Mouse (Mus musculus): ENCODE results near the gene Ctf1. TPM values are rescaled to one million over a fixed set of nuclear protein-coding genes. Genes with fewer than 3 reads are reported as not detected.
A peak's percentile ranks its signal among the peaks of the same experiment; 100 is the strongest.

Gene Ctf1
- polyA plus RNA-seq, 1 experiment from 2014 or later, result 5.5 TPM

DNA sequence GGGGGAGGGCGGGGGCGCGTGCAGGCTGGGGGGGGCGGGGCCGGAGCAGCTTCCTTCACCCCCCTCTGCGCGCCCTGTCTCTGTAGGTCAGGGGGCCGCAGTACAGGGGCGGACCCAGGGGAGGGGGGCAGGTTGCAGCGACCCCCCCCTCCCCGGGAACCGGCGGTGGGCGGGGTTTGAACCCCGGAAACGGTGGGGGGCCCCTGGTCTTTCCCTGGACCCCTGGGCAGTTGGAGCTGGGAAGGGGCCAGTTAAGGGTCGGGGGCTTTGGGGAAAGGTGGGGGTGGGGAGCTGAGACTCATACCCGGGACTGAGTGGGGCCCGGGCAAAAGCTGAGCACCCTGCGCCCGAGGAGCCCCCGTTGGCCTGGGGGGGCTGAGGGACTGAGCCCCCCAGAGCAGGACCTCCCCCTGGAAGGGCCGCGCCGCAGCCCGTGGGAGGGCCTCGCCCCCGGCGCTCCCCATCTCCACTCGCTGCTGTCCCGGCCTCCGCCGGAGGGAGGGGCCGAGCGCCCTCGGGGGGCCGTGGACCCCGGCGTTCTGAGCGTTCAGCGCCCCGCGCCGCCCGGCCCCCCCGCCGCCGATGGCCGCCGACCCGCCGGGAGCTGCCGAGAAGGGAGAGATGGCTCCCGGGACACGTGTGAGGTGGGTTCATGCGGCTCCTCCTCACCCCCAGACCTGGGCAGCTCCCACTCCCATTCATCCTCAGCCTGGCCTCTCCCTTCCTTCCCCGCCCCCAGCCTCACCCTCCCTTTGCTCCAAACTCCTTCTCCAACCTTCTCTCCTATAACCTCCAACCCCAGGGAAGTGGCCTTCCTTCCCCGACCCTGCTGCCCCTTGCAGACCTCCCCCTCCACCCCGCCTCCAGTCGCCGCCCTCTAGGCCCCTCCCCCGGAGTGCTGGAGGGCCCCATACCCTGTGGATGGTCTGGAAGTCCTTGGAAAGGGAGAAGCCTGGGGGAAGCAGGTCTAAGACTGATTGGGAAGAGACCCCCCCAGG lies 34.3 kb downstream of the Ctf1 start:
- peak overlapping the region; percentile 92 for H3K27ac ChIP-seq (replicated peaks)
- peak overlapping the region; percentile 85 for H3K4me2 ChIP-seq (replicated peaks)
- peak; percentile 16 for ATAC-seq (ENCODE audit: low FRiP score, low read depth)
- under 1% methylated on average over 35 of the region's 62 CpGs for WGBS
- peaks cover 40% of the 10 kb centered on the region for H3K36me3 ChIP-seq
- H3K27me3 ChIP-seq, result no peaks in the 10 kb centered on the region
- H3K4me1 ChIP-seq, result peaks cover 21% of the 10 kb centered on the region
- H3K9me3 ChIP-seq, result no peaks in the 10 kb centered on the region
- H3K9ac ChIP-seq (replicated peaks), result peak overlapping the region; percentile 97
- peak overlapping the region; percentile 93 for H3K4me3 ChIP-seq

DNA sequence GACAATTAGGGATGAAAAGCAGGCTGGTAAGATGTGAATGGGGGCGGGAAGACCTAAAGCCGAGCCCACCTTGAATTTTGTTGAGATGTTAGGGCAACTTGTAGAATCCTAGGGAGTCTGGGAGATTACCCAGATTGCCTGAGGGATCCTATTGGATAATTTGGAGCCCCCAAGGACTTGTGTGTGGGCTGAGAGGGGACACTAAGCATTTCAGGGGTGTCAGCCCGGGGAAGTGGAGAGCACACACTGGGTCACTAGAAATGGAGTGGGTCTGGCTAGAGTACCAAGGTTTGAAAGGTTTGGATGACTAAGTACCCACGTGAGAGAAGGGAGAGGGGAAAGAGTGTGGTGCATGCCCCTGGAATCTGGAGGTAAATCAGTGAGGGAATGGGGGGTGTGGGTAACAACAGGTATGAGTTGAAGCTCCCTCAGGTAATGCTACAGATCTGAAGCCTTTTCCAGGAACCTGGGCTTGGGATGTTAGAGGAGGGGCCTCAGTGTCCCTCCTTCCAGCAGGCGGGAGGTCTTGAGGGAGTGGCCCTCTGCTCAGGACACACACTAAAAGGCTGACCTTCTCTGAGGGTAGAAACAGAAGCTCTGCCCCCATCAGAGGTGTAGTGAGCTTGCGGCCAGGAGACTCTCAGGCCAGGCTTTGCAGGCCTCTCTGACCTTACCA lies 35.2 kb downstream of the Ctf1 start:
- WGBS, result 32% methylated on average over 6 of the region's 6 CpGs

GRCm38 (mm10) chr7:127748235-127748560 lies 35.7 kb downstream of the Ctf1 start:
- Histone ChIP-seq H3K9ac (replicated peaks) (no peak overlapping the region; the same call in 1 of the 2 replicates), H3K36me3 (peaks cover 54% of the 10 kb centered on the region), H3K4me1 (peaks cover 21% of the 10 kb centered on the region), H3K9me3 (no peaks in the 10 kb centered on the region), H3K4me3 (peak overlapping the region; percentile 93), H3K27me3 (no peaks in the 10 kb centered on the region), H3K27ac (replicated peaks) (no peak overlapping the region), H3K4me2 (replicated peaks) (peak overlapping the region; percentile 85)
- no peak for ATAC-seq (ENCODE audit: low FRiP score, low read depth)
- 91% methylated on average over 28 of the region's 28 CpGs for WGBS

More for the DNA sequence above, 35.2 kb downstream of the Ctf1 start:
- Histone ChIP-seq H3K36me3 (peaks cover 49% of the 10 kb centered on the region), H3K9ac (replicated peaks) (peak overlapping the region; percentile 97), H3K4me3 (peak overlapping the region; percentile 93), H3K4me1 (peaks cover 21% of the 10 kb centered on the region), H3K4me2 (replicated peaks) (peak overlapping the region; percentile 85), H3K27ac (replicated peaks) (peak overlapping the region; percentile 92), H3K9me3 (no peaks in the 10 kb centered on the region), H3K27me3 (no peaks in the 10 kb centered on the region)
- ATAC-seq (ENCODE audit: low FRiP score, low read depth), result no peak

DNA sequence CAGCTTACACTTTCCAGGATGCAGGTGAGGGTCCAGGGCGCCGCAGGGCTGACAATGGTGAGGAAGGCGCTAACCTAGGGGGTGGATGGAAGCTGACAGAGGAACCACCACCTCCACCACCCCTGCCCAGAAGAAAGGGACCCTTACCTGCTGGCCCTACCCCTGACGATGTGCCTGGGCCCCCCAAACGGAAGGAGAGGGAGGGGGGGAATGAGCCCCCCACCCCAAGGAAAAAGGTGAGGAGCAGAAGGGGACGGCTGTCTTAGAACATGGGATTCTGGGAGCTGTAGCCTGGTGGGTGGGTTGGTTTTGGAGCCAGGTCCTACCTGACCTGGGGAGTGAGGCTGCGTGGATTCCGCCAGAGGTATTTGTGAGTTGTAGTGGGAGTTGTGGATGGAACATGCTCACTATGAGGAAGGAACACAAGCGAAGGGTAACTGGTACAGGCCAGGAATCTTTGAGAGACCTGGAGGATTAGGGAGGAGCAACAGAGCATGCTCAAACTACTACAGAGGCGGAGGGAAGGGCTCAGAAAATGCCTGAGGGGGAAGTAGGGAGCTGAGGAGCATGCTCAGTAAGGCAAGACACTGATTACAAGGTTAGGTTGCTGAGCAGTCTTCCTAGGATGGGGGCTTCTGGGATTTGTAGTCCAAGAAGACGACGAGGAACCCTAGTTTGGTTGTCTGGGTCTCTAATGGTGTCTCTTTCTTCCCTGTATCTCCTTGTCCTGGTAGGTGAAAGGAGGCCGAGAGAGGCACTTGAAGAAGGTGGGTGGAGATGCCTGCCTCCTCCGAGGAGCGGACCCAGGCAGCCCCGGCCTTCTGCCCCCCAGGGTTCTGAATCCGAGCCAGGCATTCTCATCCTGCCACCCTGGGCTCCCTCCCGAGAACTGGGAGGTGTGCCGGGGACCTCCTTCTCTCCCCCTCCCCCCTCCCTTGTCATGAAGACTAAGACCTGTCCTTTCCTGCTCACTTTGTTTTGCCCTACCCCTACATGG lies 37.9 kb downstream of the Ctf1 start:
- no peak overlapping the region; the same call in 1 of the 2 replicates for H3K9ac ChIP-seq (replicated peaks)
- no peak for ATAC-seq (ENCODE audit: low FRiP score, low read depth)
- H3K4me3 ChIP-seq, result no peak overlapping the region
- H3K36me3 ChIP-seq, result peaks cover 76% of the 10 kb centered on the region
- peaks cover 13% of the 10 kb centered on the region for H3K4me1 ChIP-seq
- no peak overlapping the region for H3K4me2 ChIP-seq (replicated peaks)
- WGBS, result 85% methylated on average over 19 of the region's 19 CpGs
- H3K27me3 ChIP-seq, result no peaks in the 10 kb centered on the region
- H3K9me3 ChIP-seq, result no peaks in the 10 kb centered on the region
- no peak overlapping the region for H3K27ac ChIP-seq (replicated peaks)

DNA sequence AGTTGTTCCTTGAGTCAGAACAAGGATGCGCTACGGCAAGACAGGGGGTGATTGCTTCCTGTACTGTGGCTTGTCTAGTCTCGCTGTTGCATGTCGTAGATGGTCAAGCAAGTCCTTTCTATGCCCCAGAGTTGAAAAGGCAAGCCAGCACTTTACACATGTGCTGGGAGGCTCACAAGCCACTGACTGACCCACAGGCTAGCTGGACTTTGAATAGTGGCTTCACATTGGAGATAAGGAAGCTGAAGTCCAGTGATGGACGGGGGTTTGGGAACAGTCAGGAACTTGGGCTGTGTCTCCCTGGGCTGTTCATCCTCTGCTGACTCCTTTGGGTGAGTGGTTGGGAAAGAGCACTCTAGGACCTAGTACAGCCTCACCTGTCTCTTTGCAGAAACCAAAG lies 39.1 kb downstream of the Ctf1 start:
- H3K9me3 ChIP-seq, result no peaks in the 10 kb centered on the region
- WGBS, result 94% methylated on average over 5 of the region's 5 CpGs
- H3K27me3 ChIP-seq, result no peaks in the 10 kb centered on the region
- no peak overlapping the region for H3K4me2 ChIP-seq (replicated peaks)
- ATAC-seq (ENCODE audit: low FRiP score, low read depth), result no peak
- no peak overlapping the region for H3K27ac ChIP-seq (replicated peaks)
- no peak overlapping the region for H3K4me3 ChIP-seq
- H3K36me3 ChIP-seq, result peaks cover 88% of the 10 kb centered on the region
- no peak overlapping the region for H3K9ac ChIP-seq (replicated peaks)
- peaks cover 15% of the 10 kb centered on the region for H3K4me1 ChIP-seq

GRCm38 (mm10) chr7:127752069-127752468 lies 39.5 kb downstream of the Ctf1 start:
- H3K4me2 ChIP-seq (replicated peaks), result no peak overlapping the region
- ATAC-seq (ENCODE audit: low FRiP score, low read depth), result no peak
- 96% methylated on average over 27 of the region's 27 CpGs for WGBS
- H3K9ac ChIP-seq (replicated peaks), result no peak overlapping the region
- H3K4me3 ChIP-seq, result no peak overlapping the region
- no peak overlapping the region for H3K27ac ChIP-seq (replicated peaks)
- no peaks in the 10 kb centered on the region for H3K9me3 ChIP-seq
- H3K27me3 ChIP-seq, result no peaks in the 10 kb centered on the region
- H3K36me3 ChIP-seq, result peaks cover 93% of the 10 kb centered on the region
- H3K4me1 ChIP-seq, result peaks cover 16% of the 10 kb centered on the region

DNA sequence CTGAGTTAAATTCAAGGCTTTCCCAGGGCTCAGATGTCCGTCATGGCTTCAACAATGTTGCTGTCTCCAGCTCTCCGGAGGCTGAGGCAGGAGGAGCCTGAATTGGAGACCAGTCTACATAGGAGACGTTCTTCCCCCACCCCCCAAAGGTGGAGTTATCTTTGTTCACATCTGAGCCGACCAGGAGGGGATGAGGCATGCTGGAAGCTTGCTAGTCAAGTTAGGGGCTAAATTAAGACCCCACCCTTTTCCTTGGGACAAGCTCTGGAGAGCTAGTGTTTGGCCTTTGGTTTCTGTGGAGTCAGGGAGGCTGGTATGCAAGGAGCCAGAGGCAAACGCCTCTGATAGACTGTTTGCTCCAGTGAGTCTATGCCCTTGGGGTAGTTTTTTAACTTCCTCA lies 40.6 kb downstream of the Ctf1 start:
- WGBS, result 78% methylated on average over 5 of the region's 5 CpGs
- no peak for ATAC-seq (ENCODE audit: low FRiP score, low read depth)
- peaks cover 5% of the 10 kb centered on the region for H3K4me1 ChIP-seq
- H3K9ac ChIP-seq (replicated peaks), result no peak overlapping the region; the same call in 1 of the 2 replicates
- H3K36me3 ChIP-seq, result peaks cover 100% of the 10 kb centered on the region
- no peak overlapping the region for H3K4me3 ChIP-seq
- H3K4me2 ChIP-seq (replicated peaks), result no peak overlapping the region
- H3K27ac ChIP-seq (replicated peaks), result no peak overlapping the region
- H3K9me3 ChIP-seq, result no peaks in the 10 kb centered on the region
- no peaks in the 10 kb centered on the region for H3K27me3 ChIP-seq

- no peak overlapping the region for H3K4me2 ChIP-seq (replicated peaks)
- H3K4me3 ChIP-seq, result no peak overlapping the region
- H3K9me3 ChIP-seq, result no peaks in the 10 kb centered on the region
- H3K36me3 ChIP-seq, result peaks cover 100% of the 10 kb centered on the region
- no peak overlapping the region for H3K9ac ChIP-seq (replicated peaks)
- 0 out of 2 replicates have a peak, but pooled peaks cover 3% of the 10 kb centered on the region for H3K4me1 ChIP-seq
- no peak for ATAC-seq (ENCODE audit: low FRiP score, low read depth)
- no peaks in the 10 kb centered on the region for H3K27me3 ChIP-seq
- WGBS, result 92% methylated on average over 7 of the region's 7 CpGs
- no peak overlapping the region for H3K27ac ChIP-seq (replicated peaks)
Observed at GRCm38 (mm10) chr7:127753741-127754140, 41.2 kb downstream of the Ctf1 start.

- H3K4me3 ChIP-seq, result no peak overlapping the region
- H3K36me3 ChIP-seq, result peaks cover 83% of the 10 kb centered on the region
- WGBS, result 80% methylated on average over 6 of the region's 6 CpGs
- no peak overlapping the region for H3K9ac ChIP-seq (replicated peaks)
- no peak for ATAC-seq (ENCODE audit: low FRiP score, low read depth)
- H3K9me3 ChIP-seq, result no peaks in the 10 kb centered on the region
- no peak overlapping the region for H3K27ac ChIP-seq (replicated peaks)
- H3K4me2 ChIP-seq (replicated peaks), result no peak overlapping the region
- H3K4me1 ChIP-seq, result 0 out of 2 replicates have a peak, but pooled peaks cover 3% of the 10 kb centered on the region
- no peaks in the 10 kb centered on the region for H3K27me3 ChIP-seq
Observed at GRCm38 (mm10) chr7:127759716-127760115, 47.2 kb downstream of the Ctf1 start.

DNA sequence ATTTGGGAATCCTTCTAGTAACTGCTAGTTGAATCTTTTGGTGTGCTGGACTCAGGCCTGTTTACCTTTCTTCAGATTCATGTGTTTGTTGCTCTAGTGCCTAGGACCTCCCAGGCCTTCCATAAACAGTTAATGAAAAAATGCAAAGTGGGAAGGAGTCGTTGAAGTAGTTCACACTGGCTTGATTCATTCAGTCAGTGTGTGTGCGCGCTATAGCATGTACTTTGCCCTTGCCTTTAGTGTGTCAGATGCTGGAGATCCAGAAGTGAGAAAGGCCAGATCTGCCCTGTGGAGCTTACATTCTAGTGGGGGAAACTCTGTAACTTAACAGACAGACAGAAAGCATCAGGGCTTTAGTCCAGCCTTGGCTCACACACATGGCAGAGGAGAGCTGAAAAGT lies 47.9 kb downstream of the Ctf1 start:
- ATAC-seq (ENCODE audit: low FRiP score, low read depth), result no peak
- H3K4me3 ChIP-seq, result no peak overlapping the region
- H3K9ac ChIP-seq (replicated peaks), result no peak overlapping the region
- H3K4me1 ChIP-seq, result 0 out of 2 replicates have a peak, but pooled peaks cover 3% of the 10 kb centered on the region
- H3K27me3 ChIP-seq, result no peaks in the 10 kb centered on the region
- no peak overlapping the region for H3K4me2 ChIP-seq (replicated peaks)
- WGBS, result 88% methylated on average over 3 of the region's 3 CpGs
- H3K36me3 ChIP-seq, result peaks cover 83% of the 10 kb centered on the region
- no peaks in the 10 kb centered on the region for H3K9me3 ChIP-seq
- no peak overlapping the region for H3K27ac ChIP-seq (replicated peaks)

DNA sequence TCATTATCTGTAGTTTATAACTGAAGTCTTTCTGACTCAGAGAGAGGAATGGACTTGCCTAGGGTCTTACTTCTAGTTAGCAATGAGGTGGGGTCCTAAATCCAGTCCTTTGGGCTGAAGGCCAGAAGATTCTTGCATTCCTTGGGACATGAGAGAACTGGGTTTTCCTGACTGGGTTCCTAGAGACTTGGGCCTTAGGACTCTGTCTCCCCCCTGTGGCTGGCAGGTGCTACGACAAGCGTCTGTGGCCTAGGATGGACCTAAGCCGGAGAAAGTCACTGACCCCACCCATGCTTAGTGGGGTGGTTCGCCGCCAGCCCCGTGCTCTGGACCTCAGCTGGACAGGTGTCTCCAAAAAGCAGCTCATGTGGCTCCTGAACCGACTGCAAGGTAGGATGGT lies 48.5 kb downstream of the Ctf1 start:
- H3K9ac ChIP-seq (replicated peaks), result no peak overlapping the region
- ATAC-seq (ENCODE audit: low FRiP score, low read depth), result no peak
- peaks cover 83% of the 10 kb centered on the region for H3K36me3 ChIP-seq
- no peaks in the 10 kb centered on the region for H3K9me3 ChIP-seq
- H3K4me2 ChIP-seq (replicated peaks), result no peak overlapping the region
- H3K27me3 ChIP-seq, result no peaks in the 10 kb centered on the region
- H3K4me1 ChIP-seq, result 0 out of 2 replicates have a peak, but pooled peaks cover 3% of the 10 kb centered on the region
- no peak overlapping the region for H3K4me3 ChIP-seq
- WGBS, result 50% methylated on average over 7 of the region's 7 CpGs
- H3K27ac ChIP-seq (replicated peaks), result no peak overlapping the region

Measured in midbrain, embryonic 12.5 days (tissue).